Mouse (Mus musculus) layer of hippocampus, adult 9-11 months (tissue): ENCODE measurements around the gene Gm5129.
"Not testable (repeated sequence)": the region's sequence is repeated elsewhere in the genome, so short reads cannot be mapped to it uniquely, and the experiment has no call there.

Experiments
- DNase-seq: peaks from one replicate; pipeline ENCODE4 v3.0.0; 2022

The Gm5129 gene

GRCm38 (mm10) chr5:29735557-29736061, at the start of gene Gm5129, which contains the start of gene Dnajb6:
TSS of gene Gm5129 (minus strand) at chr5:29735936.
TSS of gene Dnajb6 (plus strand) at chr5:29735688.
- peak; percentile 97 for DNase-seq

GRCm38 (mm10) chr5:29784906-29785305, 49.2 kb upstream of the Gm5129 start:
- DNase-seq = not testable (repeated sequence)

GRCm38 (mm10) chr5:29782261-29782660, 46.5 kb upstream of the Gm5129 start:
- no peak for DNase-seq

GRCm38 (mm10) chr5:29779733-29780132, 44.0 kb upstream of the Gm5129 start:
- DNase-seq = not testable (repeated sequence)

DNA sequence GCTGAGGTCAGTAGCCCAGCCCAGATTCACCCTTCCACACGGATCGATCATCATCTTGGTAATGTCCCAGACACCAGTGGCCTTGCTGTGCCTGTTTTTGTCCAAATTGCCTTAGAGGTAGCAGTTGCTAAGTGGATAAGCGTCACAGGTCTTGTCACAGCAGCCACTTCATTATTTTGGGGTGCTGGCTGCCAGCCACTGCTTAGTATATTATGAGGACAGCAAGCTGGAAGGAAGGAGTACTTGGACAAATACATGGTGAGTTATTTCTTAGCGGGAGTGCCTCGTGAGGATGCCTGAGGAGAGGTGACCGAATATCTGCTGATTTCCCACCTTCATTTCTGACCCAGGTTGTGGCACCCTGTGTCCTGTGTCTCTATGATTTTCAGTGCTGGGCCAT, 42.3 kb upstream of the Gm5129 start:
- DNase-seq = no peak

DNA sequence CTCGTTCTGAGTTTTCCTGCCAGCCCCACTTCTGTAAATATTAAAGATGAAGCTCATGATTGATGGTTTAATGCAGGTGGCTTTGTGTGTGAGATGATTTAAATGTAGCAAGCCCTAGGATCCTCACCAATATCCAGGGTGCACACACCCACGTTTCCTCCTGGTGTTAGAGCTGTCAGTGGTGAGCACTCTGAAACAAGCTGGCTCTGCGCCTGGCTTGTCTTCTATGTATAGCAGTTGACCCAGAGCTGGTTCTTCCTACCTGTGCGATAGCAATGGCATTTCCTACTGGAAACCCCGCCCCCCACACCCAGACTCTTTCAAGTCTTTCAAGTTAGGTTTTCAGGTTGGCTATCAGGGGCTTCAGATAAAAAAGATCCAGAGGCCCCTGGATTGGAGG, 39.7 kb upstream of the Gm5129 start:
- peak; percentile 38 for DNase-seq

- no peak for DNase-seq
Observed at GRCm38 (mm10) chr5:29773460-29774150, 37.9 kb upstream of the Gm5129 start.

GRCm38 (mm10) chr5:29772651-29773330, 37.1 kb upstream of the Gm5129 start:
- peak; percentile 49 for DNase-seq

GRCm38 (mm10) chr5:29772038-29772437, 36.3 kb upstream of the Gm5129 start:
- DNase-seq = no peak

- no peak for DNase-seq
Observed at GRCm38 (mm10) chr5:29770935-29771334, 35.2 kb upstream of the Gm5129 start.

GRCm38 (mm10) chr5:29759318-29759717, 23.6 kb upstream of the Gm5129 start:
- DNase-seq = no peak

- DNase-seq = no peak
Observed at GRCm38 (mm10) chr5:29752894-29753293, 17.2 kb upstream of the Gm5129 start.

DNA sequence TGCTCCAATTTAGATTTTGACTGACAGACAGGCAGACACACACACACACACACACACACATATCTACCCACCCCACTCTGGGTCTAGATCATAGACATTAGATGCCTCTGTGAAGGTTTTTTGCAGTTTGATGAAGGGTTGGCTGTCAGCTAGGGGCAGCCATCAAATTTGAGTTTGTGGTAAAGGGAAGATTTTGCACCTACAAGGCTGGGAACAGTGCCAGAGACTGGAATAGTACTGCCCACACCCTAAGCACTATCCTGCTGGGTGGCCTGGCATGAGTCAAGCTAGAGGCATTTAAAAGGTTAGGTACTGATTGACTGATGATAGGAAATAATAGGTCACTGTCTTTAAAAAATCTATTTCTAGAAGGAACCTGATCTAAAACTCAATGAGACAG, 15.6 kb upstream of the Gm5129 start:
- no peak for DNase-seq

- DNase-seq = no peak
Observed at GRCm38 (mm10) chr5:29747661-29748060, 11.9 kb upstream of the Gm5129 start.

DNA sequence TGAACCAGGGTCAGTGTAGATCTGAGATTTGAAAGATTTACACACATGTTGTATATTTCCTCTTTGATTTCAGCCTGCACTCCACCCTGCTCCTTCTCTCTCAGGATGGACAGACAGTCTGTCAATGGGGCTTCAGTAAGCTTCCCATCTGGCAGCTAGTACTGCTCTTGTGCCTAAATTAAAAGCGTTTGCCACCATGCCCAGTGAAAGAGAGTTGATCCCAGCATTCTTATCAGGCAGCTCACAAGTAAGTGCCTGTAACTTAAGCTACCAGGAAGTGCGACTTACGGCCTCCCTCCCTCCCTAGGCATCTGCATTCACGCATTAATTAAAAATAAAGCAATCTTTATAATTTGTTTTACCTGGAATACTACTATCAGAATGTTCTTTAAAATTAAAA, 5.4 kb upstream of the Gm5129 start:
- no peak for DNase-seq

DNA sequence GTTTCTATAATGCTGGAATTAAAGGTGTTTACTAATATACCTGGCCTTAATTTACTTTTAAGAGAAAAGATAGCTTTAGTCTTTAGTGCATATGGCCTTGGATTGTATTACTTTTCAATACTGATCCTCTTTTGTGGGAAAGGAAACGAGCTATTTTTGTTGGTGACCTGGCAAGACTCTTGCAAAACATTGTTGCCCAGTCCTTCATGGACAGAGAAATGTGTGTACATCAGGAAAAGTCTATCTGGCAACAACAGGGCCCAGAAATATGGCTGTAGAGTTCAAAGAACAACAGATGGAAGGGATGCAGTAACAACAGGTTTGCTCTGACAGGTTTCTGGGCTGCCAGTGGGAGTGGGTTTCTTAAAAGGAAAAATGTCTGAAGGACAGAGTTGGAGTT, 4.9 kb upstream of the Gm5129 start:
- no peak for DNase-seq

DNA sequence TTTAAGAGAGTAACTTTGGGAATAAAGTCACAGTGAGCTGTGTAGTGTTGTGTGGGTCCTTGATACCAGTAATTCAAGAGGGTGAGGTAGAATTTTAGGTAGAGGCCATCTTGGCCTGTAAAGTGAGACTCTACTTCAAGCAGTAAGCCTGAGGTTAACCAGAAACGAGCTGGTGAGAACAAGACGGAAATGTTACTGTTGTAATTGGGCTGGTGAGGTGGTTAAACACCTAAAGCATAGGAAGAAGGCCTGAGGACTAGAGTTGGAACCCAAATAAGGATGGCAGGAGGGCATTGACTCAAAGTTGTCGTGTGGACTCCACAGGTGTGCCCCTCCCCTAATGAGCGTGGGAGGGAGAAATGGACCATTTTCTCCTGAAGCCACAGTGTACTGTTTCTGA, 2.3 kb upstream of the Gm5129 start:
- no peak for DNase-seq

DNA sequence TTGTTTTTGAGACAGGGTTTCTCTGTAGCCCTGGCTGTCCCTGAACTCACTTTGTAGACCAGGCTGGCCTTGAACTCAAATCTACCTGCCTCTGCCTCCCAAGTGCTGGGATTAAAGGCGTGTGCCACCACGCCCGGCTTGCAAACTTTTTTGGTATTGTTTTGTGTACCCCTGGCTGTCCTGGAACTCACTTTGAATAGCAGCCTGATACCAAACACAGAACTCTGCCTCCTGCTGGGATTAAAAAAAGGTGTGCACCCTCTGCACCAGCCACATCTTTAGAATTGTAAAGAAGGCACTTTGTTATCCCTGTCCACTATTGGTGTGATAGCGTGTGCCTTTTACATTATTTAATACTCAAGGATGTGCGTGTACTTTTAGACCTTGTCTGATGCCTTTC, 1.7 kb upstream of the Gm5129 start:
- DNase-seq = no peak

DNA sequence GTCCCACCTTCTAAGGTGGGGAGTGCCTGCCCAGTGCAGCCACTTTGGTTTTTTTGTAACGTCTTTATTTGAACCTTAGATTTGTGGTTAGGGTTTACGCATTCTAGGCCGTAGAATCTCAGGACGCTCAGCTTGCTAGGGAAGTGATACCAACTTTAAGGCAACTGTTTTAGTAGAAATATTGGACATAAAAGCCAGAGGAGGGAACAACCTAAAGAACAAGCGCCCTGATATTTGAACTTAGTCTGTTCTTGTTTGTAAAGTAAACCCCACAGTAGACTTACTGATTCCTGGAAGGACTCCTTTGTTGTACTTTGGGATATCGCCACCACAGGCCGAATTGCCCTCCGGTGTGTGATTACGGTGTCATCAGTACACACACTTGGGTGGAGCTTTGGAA, 1.2 kb upstream of the Gm5129 start:
- DNase-seq = no peak

- DNase-seq = peak; percentile 43
Observed at GRCm38 (mm10) chr5:29736073-29736900, 551 bp upstream of the Gm5129 start.

DNA sequence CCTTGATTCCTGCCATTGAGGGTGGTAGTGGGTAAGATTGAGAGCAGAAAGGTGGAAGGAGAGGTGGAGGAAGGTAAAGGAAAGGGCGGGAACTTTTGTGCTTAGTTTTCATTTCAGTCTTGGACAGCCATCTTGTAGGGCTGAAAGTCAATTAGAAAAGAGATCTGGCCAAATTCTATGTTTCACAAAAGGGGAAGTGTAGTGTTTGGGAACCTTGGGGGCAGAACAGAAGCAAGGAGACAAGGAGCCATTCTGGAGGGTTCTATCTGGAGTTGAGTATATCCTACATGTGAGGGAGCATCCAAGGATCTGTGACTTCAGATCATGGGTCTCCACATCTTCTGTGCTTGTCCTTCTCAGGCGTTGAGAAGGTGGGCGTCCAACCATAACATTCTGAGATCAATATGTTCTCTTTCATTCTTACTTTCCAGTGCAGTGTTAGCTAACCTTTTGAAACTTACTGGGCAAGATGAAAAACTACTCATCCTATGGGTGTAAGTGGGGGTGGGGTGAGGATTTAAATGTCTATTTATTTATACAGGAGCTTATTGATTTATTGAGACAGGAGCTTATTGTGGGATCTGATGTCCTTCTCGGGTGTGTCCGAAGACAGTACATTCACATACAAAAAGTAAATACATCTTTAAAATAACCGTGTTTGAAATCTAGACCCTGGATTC, 765 bp downstream of the Gm5129 start:
- DNase-seq = no peak

GRCm38 (mm10) chr5:29726070-29726469, 9.7 kb downstream of the Gm5129 start:
- DNase-seq = not testable (repeated sequence)

DNA sequence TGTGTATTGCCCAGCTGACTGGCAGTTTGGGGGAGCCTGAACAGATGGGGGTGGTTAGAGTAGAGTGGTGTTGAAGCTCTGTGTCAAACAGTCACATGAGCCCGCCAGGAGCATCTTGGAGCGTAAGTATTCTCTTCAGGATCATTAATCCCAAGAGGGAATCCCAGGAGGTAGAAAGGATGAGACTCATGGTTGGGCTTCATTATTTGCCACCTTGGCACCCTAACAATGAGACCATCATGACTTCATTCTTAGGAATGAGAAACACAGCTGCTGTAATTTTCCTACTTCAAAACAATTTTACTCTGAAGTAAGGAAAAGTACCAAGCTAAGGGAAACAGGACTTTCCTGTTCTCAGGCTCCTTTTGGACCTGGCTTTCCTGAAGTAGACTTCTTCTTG, 10.4 kb downstream of the Gm5129 start:
- DNase-seq = no peak
